Mouse (Mus musculus): ENCODE data around the gene Csgalnact2.

Csgalnact2 gene

DNA sequence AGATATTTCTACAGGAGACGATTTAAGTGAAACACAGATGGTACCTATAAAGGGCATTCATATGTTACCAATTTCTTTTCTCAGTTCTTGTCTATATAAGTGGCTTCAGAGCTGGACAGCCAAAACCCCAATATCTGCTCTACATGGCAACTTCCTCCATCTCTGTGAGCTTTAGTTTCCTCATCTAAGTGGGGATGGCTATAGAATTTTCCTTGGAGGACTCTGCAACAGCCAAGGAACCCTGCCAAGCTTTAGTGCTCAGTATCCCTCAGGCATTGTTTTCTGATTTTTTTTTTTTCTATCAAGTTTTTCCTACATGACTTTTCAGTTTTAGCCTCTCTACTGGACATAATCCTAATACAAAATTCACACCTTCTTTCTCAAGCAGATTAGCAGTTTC is 4.5 kb downstream of the Csgalnact2 start:
- DNase-seq: no peak

DNA sequence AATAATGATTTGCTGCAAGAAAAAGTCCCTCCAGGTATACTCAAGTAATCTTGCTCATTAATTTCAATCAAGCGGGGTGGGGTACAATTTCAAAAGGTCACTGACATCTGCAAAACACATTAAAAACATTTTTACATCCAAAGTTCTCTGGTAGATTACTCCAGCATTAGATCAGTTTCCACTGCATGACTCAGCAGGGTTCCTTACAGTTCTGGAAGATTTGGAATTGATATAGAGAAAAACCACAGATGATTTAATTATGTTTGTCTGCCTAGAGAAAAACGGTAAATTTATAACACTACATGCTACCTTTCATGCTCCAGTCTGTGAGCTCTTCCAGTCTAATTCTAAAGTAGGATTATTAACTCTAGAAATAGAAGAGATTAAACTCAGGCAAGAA is 8.9 kb downstream of the Csgalnact2 start:
- no peak for DNase-seq

DNA sequence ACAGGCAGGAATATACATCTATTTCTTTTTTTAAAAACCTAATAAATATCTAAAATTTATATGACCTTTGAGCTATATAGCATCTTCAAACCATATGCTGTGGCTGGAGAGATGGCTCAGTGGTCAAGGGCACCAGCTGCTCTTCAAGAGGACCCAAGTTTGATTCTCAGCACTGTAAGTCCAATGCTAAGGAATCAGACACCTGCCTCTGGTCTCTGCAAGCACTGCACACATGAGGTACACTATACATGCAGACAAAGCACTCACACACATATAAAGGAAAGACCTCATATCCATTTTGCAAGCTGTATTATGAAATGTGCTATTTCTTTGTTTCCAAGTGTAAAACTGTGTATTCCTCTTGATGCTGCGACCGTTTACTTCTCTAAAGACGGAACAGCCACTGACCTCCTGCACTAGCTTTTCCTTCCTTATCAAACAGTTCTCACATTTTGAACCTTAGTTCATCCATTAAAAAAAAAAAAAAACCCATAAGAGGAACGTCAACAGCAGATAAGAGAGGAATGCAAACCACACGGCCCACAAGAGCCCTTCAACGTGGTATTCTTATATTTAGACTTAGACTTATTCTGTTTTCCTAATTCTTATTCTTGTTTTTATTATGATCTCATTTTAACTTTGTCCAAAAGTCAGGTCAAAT is 11.0 kb downstream of the Csgalnact2 start:
- peak; percentile 67 for DNase-seq

DNA sequence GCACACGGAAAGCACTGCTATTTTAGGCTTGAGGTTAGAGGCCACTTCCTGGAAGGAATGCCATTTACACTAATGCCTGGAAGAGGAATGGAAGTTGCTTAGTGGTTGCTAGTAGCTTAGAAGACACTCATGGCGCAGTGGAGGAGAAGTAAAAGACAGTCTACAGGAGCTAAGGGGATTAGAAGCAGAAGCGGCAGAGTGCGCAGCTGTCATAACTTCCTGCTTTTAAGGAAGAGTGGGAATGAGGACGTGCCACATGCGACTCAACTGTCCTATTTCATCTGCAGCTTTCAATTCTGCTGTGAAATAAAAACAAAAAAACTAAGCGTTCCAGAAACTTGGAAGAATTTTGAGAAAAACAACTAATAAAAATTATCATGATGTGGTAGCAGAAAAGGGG is 11.7 kb downstream of the Csgalnact2 start:
- no peak for DNase-seq

DNA sequence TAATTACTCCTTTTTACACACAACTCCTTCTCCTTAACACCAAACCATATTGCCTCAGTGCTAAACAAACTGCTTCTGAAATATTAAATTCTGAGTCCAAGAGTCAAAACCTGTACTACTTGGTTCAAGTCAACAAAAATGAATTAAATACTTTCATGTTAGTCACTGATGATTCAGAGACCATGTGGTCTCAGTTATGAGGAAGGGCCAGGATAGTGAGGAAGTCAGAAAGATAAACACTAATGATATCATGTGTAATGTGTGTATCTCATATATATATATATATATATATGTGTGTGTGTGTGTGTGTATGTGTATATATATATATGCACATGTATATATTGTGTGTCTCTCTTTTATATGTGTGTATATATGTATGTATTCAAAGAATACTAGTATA is 12.4 kb downstream of the Csgalnact2 start:
- DNase-seq: no peak

DNA sequence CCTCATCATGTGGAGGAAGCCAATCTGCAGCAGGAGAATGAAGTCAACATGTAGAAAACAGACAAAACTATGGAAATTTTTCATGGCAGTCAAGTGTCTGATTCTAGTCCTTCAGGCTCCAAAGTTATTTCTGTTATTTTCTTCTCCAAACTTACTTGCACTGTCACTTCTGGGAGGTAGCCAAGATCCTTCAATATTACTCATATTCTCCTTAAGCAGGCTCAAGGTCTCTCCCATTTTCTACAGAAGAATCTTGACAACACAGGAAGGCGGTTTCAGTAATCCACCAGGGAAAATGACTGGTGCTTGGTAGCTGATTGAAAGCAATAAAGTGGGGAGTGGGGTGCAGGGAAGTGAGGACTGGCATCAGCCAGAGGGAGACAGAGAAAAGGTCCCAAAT is 16.2 kb downstream of the Csgalnact2 start:
- peak; percentile 39 for DNase-seq

DNA sequence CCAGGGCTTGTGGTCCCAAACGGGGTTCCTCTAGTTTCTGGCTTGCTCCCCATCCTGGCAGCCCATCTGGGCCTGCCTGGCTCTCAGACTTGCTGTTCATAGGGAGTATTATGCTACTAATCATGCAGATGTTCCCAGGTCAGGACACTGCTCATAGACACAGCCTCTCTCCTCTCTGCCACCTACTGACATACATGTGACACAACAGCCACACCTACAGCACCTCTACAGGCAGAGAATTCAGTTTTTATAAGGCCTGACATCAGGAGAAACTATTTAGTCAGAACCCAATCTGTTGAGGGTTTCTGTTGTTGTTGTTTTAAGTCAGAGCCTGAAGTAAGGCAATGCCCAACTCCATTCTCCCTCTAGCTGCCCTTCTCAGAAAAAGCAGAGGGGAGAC is 27.1 kb downstream of the Csgalnact2 start:
- no peak for DNase-seq

DNA sequence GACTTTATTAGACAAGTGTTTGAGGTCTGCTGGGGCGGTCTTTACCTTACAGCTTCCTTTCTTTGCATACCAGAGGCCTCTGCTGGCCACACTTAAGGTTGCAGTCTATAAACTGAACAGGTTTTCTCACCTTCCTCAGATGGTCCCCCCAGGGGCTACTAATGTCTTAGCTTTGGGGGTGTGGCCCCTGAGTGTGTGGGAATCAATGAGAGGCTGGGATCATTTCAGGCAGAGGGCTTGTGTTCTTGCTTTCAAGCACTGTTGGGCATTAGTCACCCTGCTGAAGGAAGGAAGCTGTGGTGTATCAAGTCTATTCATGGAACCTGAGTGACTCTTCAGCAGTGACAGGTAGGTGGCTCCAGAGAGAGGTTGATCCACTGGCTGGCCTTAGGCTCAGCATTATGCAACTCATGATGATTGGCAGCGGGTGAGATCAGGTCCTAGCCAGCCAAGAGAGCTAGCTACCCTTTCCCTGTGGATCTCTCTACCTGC is 39.6 kb downstream of the Csgalnact2 start:
- peak; percentile 71 for DNase-seq

DNA sequence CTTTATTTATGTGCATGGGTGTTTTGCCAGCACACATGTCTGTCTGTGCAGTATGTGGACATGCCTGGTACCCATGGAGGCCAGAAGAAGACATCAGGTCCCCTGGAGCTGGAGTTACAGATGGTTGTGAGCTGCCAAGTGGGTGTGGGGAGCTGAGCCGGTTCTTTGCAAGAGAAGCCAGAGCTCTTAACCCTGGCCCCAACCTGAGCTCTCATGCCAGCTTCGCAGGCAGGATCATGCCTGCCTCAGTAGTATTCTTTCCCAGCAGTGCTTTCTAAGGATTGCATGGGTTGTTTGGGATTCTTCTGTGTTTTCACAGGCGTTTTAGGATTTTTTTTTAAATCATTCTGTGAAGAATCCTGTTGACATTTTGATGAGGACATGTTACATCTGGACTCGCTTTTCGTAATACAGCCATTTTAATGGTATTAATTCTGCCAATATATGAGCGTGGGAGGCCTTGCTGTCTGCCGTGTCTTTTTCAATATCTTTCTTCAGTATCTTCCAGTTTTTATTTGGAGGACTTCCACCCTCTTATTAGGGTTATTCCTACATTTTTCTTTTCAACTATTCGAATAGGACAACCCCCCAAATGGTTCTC is 41.1 kb downstream of the Csgalnact2 start:
- DNase-seq: peak; percentile 40

DNA sequence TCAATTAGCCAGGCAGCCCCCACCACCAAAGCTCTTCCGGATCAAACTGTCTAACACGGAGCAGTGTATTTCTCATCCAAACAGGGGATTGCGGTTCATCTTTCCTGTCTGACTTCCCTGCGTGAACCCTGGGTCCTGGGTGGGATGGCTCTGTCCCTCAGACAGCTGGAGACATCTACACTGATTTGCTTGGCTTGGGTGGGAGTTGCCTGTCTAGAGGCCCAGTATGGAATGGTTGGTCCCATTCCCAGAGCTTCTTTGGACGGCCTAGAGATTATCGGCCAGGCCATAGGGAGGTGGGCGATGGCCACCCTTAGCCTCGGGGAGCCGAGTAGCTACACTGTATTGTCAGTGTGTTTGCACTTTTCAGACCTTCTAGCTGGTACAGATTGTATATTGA is 48.1 kb downstream of the Csgalnact2 start:
- no peak for DNase-seq

DNA sequence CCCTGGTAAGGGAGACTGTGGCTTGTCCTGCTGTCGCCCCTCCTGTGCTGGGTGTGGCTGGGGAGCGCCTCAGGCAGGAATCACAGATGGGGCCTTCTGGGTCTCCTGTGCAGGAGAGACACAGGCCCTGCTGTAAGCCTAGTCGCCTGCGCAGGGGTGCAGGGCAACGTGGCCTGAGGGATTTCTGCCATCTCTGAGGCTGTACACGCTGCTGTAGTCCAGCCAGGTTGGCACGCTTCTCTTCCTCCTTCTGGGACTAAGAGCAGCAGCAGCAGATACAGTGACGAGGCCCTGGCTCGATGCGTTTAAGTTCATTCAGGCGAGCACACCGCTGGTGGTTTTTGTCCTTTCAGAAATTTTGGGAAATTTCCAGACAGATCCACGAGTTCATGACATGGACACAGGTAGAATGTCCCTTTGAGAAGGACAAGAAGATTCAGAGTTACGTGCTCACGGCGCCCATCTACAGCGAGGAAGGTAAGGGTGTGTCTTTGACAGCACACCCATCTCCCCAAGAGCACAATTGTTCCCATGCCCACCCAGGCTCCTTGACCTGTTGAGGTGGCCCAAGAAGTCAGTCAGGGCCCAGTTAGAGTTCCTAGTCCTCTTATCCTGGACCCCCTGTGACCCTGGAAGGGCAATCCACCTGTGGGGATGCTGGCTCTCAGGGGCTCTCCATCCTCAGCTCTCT is 50.0 kb downstream of the Csgalnact2 start:
- DNase-seq: no peak

DNA sequence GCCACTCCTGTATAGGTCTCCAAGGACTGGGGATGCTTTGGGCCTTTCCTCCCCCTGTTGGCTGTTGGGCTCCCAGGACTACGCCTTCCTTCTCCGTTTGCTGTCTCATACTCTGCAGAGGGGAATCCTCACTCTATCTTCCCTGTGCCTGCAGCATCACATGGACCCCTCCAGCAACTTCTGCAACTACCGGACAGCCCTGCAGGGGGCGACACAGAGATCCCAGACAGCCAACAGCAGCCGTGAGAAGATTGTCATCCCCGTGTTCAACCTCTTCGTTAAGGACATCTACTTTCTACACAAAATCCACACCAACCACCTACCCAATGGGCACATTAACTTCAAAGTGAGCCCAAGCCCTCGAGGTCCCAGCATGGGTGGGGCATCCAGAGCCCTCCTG is 51.0 kb downstream of the Csgalnact2 start:
- peak; percentile 41 for DNase-seq

DNA sequence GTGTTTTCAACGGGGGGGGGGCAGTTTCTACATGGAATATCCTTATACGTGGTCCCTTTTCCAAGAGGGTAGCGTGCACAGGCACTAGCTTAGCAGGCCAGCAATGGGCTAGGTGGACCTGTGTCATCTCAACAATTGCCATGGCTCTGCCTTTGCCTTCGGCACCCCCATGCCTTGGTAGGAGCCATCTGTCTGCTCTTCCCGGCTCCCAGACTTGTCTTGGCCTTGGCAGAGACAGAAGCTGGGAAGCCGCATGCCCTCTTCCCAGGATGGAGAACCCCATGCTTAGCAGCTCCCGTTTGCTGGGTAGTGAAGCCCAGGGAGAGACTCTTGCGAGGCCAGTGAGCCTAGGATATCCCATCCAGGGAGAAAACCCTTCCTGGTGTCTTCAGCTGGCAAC is 54.3 kb downstream of the Csgalnact2 start:
- DNase-seq: no peak

DNA sequence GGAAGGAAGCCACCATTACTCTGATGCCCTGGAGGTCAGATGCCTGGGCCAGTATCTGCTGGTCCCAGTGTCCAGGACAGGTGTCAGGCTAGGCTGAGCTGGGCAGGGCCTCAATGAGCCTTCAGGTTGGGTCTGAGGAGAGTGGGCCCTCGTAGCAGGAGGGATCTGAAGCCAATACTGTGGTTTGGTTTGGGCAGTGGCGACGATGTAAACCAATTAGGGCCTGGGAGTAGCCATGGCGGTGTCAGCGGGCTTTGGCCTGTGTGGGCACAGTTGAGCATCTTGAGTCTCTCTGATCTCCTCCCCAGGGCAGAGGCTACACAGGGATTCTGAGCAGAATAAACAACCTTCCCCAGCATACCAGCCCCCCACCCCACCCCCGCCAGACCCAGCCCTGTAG is 55.3 kb downstream of the Csgalnact2 start:
- no peak for DNase-seq

DNA sequence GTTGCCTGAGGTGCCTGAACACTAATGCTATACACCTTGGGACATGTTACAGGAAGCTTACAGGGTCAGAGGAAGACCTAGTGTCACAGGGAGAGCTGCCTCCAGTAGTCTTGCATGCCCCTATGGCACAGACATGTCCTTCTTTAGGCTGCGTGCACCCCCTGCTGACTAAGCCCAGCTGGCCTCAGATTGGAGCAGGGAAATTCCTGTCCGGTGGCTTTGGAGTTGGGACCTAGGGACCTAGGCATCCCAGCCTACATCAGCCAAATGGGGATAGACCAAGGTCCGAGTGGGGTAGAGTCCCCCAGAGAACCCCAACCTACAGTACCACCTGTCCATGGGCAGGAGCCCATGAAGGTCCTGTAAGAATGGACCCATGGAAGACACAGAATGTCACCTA is 56.6 kb downstream of the Csgalnact2 start:
- DNase-seq: no peak

DNA sequence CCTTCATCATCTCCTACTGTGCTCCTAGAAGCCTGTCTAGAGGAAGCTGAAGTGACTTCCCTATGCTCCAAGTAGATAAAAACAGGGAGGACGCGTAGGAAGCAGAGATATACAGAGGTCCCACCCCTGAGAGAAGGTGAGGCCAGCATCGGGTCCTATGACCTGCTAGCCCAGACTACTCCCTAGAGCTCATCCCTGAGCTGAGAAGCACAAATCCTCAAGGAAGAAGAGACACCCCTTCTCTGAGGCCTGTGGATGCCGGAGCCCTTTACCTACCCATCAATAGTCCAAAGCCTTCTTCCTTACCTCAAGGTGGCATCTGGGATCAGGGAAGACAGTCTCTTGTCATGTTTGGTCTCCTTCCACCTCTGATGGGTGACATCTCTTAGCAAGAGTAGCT is 58.2 kb downstream of the Csgalnact2 start:
- no peak for DNase-seq

DNA sequence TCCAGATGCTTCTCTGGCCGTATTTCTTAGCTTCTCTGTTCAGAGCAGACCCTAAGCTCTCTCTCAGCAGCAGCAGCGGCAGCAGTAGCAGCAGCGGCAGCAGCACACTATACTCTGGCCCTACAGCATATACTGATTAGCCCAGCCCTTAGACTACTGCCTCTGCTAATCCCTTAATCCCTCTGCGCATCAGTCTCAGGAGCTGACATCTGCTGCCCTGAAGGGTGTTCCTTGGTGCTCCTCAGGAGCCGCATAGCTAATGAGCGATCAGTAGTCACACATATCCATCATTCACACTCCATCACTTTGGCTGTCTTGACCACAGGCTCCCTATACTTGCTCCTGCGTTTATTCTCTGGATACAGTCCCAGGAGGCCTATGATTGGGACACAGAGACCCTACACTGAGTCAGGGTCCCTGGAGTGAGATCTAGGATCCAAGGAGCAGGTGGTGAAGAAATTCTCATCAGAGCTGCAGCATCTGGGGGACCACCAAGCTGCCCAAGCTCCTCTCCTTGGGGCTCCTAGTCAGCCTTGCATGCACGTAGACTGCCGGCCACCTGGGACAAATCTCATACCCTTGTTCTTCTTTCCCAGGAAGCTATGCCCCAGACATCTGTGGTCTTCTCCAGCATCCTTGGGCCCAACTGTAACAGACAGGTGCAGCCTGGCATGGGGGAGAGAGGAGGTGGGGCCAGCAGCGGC is 59.0 kb downstream of the Csgalnact2 start:
- no peak for DNase-seq

DNA sequence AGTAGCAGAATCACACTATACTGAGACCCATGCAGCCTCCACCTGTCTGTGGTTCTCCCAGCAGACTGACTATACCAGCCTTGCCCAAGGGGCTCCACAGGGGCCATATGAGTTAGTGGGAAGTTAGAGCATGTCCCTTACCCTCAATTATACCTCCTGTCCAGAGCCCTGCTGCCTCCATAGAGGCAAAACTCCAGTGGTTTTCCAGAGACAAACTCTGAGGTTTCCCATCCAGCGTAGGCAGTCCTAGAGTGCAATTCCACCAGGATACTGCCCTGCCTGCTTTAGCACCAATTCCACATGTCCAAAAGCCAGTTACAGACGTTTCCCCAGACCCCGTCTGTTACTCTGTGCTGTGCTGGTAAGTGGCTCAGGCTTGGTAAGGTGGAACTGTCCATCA is 59.6 kb downstream of the Csgalnact2 start:
- no peak for DNase-seq

DNA sequence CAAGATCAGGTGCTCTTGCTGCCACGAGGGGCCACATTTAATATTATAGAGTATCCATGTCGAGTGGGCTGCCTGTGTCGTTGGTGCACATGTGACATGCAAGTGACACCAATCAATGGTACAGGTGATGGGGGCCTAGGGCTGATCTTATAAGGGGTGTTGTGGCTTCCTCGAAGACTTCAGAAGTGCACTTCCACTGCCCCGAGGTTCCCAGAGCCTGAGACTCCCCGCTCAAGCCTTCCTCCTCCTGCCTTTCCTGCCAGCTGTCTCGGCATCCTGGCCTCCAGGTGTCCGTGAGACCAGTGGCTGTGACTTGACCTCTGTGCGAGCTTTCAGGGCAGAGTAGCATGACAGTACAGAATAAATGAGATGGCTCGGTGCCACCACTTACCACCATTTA is 60.2 kb downstream of the Csgalnact2 start:
- no peak for DNase-seq

DNA sequence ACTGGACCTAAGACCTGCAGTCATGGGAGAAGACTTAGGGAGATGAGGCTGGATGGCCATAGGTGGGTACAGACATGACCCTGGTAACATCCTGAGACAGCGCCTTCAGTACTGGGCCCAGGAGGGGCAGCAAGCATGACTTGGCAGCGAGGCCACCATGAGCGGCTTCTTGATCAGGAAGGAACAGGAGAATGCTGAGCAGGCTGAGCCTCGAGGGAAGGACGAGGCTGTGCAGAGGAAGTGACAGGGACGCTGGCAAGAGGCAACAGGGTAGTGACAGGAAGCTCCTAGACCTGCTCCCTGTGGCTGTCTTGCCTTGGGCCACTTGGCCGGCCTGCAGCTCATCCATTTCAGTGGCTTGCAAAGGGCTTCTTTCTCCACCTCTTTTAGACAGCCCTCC is 61.5 kb downstream of the Csgalnact2 start:
- DNase-seq: no peak

DNA sequence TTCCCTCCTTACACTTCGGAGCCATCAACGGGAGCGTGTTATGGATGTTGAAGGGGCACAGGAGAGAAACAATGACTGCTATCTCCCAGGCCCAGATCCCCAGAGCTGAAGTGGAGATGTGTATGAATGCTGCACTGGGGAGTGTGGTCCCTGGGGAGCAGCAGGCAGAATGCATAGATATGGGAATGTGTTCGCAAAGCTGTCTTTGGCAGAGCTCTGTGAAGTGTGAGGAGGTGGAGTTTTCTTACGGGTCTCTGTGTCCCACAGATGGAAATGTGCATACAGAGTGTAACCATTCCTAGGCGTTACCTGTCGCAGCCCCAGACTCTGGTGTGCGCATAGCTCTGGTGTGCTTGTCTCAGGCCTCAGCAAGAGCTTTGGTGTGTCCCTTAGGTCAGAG is 62.2 kb downstream of the Csgalnact2 start:
- no peak for DNase-seq

DNA sequence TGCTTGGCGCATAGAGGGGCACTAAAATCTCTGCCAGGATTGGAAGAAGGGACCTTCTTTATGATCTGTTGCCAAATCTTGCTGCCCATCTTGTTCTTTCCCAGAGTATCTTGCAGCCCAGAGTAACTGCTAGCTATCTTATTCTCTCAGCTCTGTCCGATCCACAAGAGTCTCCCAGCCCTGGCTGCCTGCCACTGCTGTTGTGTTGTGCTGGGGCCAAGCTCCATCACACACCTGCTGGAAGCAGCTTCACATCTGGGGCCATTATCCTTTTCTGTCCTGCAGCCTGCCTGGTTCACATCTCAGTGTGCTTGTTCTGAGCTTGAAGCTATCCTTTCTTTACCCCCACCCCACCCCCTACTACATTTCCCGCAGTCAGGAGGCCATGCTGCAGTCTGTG is 62.7 kb downstream of the Csgalnact2 start:
- DNase-seq: no peak

DNA sequence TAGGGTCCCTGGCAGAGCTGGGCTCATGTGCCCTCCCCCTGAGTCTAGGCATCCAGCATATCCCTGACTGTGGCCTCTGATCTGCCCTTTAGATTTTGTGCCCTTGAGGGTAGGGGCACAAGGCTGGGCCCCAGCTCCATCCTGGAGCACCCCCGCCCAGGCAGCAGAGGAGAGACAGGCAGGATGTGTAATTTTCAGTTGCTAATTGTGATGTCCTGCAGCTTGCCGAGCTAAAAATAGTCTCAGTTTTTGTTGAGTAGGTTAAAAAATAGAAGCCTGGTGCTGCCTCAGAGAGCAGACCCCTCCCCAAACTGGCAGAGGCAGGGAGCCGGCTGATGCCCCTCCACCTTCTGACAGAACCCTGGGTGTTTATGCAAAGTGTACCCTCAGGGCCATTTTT is 64.8 kb downstream of the Csgalnact2 start:
- no peak for DNase-seq

DNA sequence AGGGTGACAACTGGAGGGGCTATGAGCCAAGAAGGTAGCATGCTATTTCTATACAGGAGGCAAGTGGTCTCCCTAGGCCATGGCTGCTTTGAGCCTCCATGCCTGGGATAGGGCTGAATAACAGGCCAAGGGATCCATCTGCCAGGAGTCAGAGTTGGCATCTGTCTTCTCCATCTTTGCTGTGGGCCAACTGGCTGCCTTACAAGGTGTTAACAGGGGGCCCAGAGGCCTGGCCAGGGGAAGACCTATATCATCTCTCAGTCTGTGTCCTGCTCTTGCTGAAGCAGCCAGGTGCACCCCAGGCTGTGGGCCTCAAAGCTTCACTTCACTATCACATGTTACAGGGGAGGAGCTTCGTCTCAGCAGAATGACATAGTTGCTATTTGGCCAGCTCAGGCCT is 66.8 kb downstream of the Csgalnact2 start:
- no peak for DNase-seq

All from lung, postnatal 36 days (tissue).